Mouse (Mus musculus) kidney, adult 11 months (tissue): ENCODE measurements at regions not wholly inside any gene's neighbourhood (a gene's known extent, or its start where the extent isn't known, plus 50 kb on each side); places are given as distances from the start of the nearest gene placed in this dataset.

Experiments
- DNase-seq: peaks from one replicate; pipeline ENCODE4 v3.0.0; 2022

DNA sequence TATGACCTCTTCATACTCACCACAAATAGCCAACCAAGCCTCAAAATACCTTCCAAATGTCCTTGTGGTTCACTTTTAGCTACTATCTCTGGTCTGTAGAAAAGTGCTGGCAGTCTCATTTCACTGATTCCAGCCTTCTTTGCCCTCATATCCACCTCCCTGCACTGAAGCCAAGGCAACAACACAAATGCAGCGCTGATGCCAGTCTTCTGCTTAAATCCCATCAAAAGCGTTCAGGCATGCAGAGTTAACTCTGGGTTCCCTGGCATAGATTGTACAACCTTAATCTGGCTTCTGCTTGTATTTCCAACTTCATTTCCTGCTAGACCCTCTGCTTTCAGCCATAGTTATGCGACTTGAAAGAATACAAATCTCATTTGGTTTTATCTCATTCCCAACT lies 362.9 kb upstream of the Fam49a start:
- no peak for DNase-seq

DNA sequence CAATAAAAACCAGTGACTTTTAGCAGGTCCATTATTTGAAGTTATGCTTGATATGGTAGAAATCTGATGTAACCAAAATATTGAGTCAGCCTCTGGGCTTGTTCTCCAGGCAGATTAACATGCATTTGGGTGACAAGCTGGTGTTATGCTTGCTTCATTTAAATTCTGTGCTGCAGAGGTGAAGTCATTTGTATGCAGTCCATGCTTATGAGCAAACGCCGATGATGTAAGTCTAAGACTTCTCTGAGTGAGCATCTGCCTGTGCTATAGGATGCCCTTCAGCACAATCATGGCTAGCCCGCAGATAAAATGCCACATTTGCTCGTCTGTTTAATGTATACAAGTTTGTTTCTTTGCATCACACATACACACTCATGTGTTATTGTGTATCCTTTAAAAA lies 355.4 kb upstream of the Fam49a start:
- DNase-seq, result no peak
